Mouse (Mus musculus): ENCODE data around the gene Tbl1x. TPM values are rescaled to one million over a fixed set of nuclear protein-coding genes. Genes with fewer than 3 reads are reported as not detected.

Gene Tbl1x
- 10 to 100 TPM; 47.8 to 50.5 TPM for total RNA-seq (2023)

DNA sequence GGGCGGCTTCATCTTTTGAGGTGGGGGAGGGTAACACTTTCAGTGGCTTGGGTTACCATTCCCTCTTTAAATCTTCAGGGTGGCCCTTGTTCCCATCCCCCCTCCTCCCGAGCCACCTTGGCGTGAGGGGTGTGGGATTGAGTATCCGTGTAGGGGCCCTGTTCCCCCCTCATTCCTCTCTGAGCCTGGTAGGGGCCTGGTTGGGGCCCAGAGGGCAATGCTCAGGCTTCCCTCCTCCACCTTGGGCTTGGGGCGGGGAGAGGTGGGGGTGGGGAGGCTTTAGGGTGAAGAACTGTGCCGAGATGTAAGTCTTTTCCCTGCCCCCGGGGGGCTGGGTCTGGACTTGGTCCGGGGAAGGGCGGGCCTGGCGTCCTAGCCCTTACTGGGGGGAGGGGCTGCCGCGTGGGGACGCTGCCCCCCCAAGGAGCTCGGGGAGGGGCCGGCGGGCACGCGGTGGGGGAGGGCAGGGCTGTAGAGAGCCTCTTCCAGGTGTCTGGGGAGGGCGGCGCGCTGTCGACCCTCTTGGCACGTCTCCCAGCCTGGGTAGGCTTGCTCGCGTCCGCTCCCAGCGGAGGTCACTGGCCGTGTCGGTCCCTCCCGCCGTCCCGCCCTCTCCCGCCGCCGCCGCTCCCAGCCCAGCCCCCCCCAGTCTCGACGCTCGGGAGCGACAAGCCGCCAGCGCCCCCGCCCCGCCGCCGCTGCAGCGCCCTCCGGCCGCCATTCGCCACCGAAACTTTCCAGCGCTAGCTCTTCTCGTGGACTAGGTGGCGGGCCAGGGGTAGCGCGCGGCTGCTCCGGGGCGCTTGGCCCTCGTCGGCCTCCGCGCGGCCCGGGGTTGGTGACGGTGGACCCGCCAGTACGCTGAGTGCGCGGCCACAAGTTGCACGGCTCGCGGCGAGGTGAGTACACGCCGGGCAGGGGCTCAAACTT lies at the start of gene Tbl1x:
Tbl1x (plus strand) TSS at position 643 of the 930 bp plus-strand sequence.

